Mouse (Mus musculus): ENCODE measurements at regions not wholly inside any gene's neighbourhood (a gene's known extent, or its start where the extent isn't known, plus 50 kb on each side); places are given as distances from the start of the nearest gene placed in this dataset.

GRCm38 (mm10) chr5:111506821-111507220 lies 89.7 kb downstream of the Mn1 start:
- ATAC-seq (ENCODE audit: insufficient number of reproducible peaks, low FRiP score, low TSS enrichment) = no peak

GRCm38 (mm10) chr5:111507332-111507731 lies 90.2 kb downstream of the Mn1 start:
- ATAC-seq (ENCODE audit: insufficient number of reproducible peaks, low FRiP score, low TSS enrichment) = no peak

- no peak for ATAC-seq (ENCODE audit: insufficient number of reproducible peaks, low FRiP score, low TSS enrichment)
These were observed 91.9 kb downstream of the Mn1 start for GRCm38 (mm10) chr5:111509014-111509561.

- no peak for ATAC-seq (ENCODE audit: insufficient number of reproducible peaks, low FRiP score, low TSS enrichment)
These were observed 92.5 kb downstream of the Mn1 start for GRCm38 (mm10) chr5:111509575-111510057.

GRCm38 (mm10) chr5:111510183-111510878 lies 93.2 kb downstream of the Mn1 start:
- no peak for ATAC-seq (ENCODE audit: insufficient number of reproducible peaks, low FRiP score, low TSS enrichment)

GRCm38 (mm10) chr5:111510879-111511231 lies 93.7 kb downstream of the Mn1 start:
- ATAC-seq (ENCODE audit: insufficient number of reproducible peaks, low FRiP score, low TSS enrichment) = no peak

GRCm38 (mm10) chr5:111511982-111512381 lies 94.8 kb downstream of the Mn1 start:
- ATAC-seq (ENCODE audit: insufficient number of reproducible peaks, low FRiP score, low TSS enrichment) = no peak

GRCm38 (mm10) chr5:111513976-111514375 lies 96.8 kb downstream of the Mn1 start:
- no peak for ATAC-seq (ENCODE audit: insufficient number of reproducible peaks, low FRiP score, low TSS enrichment)

GRCm38 (mm10) chr5:111519059-111519458 lies 101.9 kb downstream of the Mn1 start:
- no peak for ATAC-seq (ENCODE audit: insufficient number of reproducible peaks, low FRiP score, low TSS enrichment)

GRCm38 (mm10) chr5:111519500-111520041 lies 102.4 kb downstream of the Mn1 start:
- no peak for ATAC-seq (ENCODE audit: insufficient number of reproducible peaks, low FRiP score, low TSS enrichment)

- no peak for ATAC-seq (ENCODE audit: insufficient number of reproducible peaks, low FRiP score, low TSS enrichment)
These were observed 104.7 kb downstream of the Mn1 start for GRCm38 (mm10) chr5:111521866-111522265.

- ATAC-seq (ENCODE audit: insufficient number of reproducible peaks, low FRiP score, low TSS enrichment) = no peak
These were observed 105.4 kb downstream of the Mn1 start for GRCm38 (mm10) chr5:111522586-111522985.

GRCm38 (mm10) chr5:111527741-111528140 lies 110.6 kb downstream of the Mn1 start:
- no peak for ATAC-seq (ENCODE audit: insufficient number of reproducible peaks, low FRiP score, low TSS enrichment)

GRCm38 (mm10) chr5:111529096-111529495 lies 111.9 kb downstream of the Mn1 start:
- no peak for ATAC-seq (ENCODE audit: insufficient number of reproducible peaks, low FRiP score, low TSS enrichment)

GRCm38 (mm10) chr5:111530628-111531524 lies 113.7 kb downstream of the Mn1 start:
- ATAC-seq (ENCODE audit: insufficient number of reproducible peaks, low FRiP score, low TSS enrichment) = no peak

- ATAC-seq (ENCODE audit: insufficient number of reproducible peaks, low FRiP score, low TSS enrichment) = no peak
These were observed 115.4 kb downstream of the Mn1 start for GRCm38 (mm10) chr5:111532446-111533035.

- ATAC-seq (ENCODE audit: insufficient number of reproducible peaks, low FRiP score, low TSS enrichment) = no peak
These were observed 118.8 kb downstream of the Mn1 start for GRCm38 (mm10) chr5:111535978-111536377.

GRCm38 (mm10) chr5:111538560-111539450 lies 121.6 kb downstream of the Mn1 start:
- no peak for ATAC-seq (ENCODE audit: insufficient number of reproducible peaks, low FRiP score, low TSS enrichment)

GRCm38 (mm10) chr5:111540486-111540885 lies 123.3 kb downstream of the Mn1 start:
- no peak for ATAC-seq (ENCODE audit: insufficient number of reproducible peaks, low FRiP score, low TSS enrichment)

GRCm38 (mm10) chr5:111542077-111542476 lies 124.9 kb downstream of the Mn1 start:
- ATAC-seq (ENCODE audit: insufficient number of reproducible peaks, low FRiP score, low TSS enrichment) = no peak

All from cerebellum, adult (tissue).